Mouse (Mus musculus) gastrocnemius, postnatal 14 days (tissue): ENCODE measurements around the gene Vat1. TPM values are rescaled to one million over a fixed set of nuclear protein-coding genes. Genes with fewer than 3 reads are reported as not detected.
"Not testable (repeated sequence)": the region's sequence is repeated elsewhere in the genome, so short reads cannot be mapped to it uniquely, and the experiment has no call there.

Experiments used
- DNase-seq: peaks from one replicate; pipeline ENCODE4 v3.0.0; 2021; ENCODE audit warnings: mixed read lengths
- intact Hi-C: fragments of 180-260 bp; cut with DNase I; formaldehyde crosslinking; loops from one replicate; pipeline ENCODE4 v1.15.1; 2025; ENCODE audit warnings: low total_unique reads
- total RNA-seq, 2 experiments: library from RNA; stranded (reverse); gene quantifications; 2 replicates each; pipeline ENCODE4 v1.2.3; 2021

Vat1 gene
- total RNA-seq, 2 experiments from 2014 or later, result 27.1 to 33.6 TPM

DNA sequence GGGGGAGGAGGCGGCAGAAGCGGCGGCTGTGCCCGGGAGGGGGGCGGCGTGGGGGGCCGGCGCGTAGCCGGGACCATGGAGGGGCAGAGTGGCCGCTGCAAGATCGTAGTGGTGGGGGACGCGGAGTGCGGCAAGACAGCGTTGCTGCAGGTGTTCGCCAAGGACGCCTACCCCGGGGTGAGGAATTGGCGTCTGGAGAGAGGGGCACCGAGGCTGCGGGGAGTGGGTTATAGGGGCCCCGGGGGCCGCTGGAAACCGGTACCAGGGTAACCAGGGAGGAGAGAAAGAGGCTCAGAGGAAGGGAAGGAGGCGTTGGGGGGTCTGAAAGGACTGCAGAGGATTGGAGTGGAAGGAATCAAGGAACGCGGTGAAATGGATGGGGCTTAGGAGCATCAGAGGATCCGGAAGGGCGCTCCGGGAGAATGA, 2.2 kb upstream of the Vat1 start:
- no peak for DNase-seq
- intact Hi-C loops, result no loop called here

GRCm38 (mm10) chr11:101467477-101468262, 1.6 kb upstream of the Vat1 start:
- peak; percentile 64 for DNase-seq
- intact Hi-C loops, result no loop called here

GRCm38 (mm10) chr11:101466552-101466950, 521 bp upstream of the Vat1 start:
- intact Hi-C loops, DNase-seq: not testable (repeated sequence)

DNA sequence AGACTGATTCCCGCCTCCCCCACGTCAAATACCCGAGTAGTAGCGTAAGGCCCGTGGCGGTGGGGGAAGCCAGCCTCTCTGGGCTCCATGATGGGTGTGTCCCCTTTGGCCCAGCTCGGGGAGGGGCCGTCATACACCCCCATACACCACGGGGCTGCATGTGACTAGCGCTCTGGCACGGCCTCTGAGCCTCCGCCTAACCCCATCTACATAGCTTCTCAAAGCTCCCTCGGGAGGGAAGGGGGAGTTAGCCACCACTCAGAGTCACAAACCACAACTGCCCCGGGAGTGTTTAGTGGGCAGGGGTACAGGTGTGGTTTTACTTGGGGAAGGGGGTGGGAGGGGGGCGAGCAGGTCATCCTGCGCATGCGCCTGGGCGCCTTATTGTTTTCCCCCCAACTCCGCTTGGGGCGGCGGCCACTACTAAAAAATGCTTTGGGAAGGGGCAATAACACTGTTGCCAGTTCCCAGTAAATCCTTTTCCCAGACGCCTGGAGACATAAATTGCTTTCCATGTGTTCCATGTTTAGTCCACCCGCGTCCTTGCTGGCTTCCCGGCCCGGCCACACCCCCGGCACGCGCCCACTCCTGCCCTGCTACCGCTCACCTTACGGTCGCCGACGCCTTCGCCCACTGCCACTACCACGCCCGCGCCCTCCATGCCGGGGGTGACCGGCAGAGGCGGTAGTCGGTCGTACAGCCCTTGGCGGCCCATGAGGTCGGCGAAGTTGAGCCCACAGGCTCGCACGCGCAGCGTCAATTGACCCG, 745 bp downstream of the Vat1 start:
- intact Hi-C loops, result no loop called here
- DNase-seq, result peak; percentile 85

- intact Hi-C loops, result no loop called here
Measured at GRCm38 (mm10) chr11:101464211-101465100, 1.6 kb downstream of the Vat1 start, which contains the start of gene Rnd2. Gene Rnd2, plus strand, starts transcription at chr11:101464999.

DNA sequence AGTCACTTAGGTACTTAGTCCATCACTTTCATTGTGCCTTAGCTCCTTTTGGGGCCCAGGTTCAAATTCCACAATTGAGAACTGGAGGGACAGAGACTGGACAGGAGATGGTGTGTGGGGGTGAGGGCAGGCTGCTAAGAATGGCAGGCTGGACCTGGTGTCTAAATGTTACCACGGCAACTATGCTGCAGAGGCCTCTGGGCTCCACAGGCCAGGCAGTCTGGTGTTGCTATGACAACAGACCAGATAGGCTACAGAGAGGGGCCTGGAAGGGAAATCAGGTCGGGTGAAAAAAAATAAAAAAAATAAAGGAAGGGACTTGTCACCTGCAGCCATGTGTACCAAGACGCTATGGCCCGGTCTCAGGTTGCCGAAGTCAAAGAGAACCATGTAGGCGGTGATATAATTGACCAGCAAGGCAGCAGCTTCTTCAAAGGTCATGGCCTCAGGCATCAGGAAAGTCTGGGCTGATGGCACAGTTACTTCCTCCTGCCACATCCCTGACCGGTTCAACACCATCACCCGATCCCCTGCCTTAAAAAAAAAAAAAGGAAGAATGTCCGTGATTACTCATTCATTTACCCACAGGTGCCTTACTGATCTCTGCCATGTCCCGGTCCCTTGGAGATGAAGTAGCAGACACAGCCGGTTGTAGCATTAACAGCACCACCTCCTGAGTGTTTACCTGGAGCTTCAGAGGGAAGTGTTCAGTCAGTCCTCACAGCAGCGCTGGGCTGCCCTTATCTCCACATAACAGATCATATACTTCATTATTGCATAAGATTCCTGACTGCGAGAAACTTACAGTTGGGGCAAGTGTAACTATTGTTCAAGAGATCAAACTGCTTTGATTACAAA, 3.2 kb downstream of the Vat1 start:
- DNase-seq, result no peak
- intact Hi-C loops, result no loop called here

More at GRCm38 (mm10) chr11:101464211-101465100, 1.6 kb downstream of the Vat1 start, which contains the start of gene Rnd2:
- peak; percentile 21 for DNase-seq

GRCm38 (mm10) chr11:101462141-101462540, 3.9 kb downstream of the Vat1 start:
- intact Hi-C loops, result no loop called here
- no peak for DNase-seq

- DNase-seq, result no peak
- intact Hi-C loops, result no loop called here
Measured at GRCm38 (mm10) chr11:101460321-101460720, 5.7 kb downstream of the Vat1 start.

DNA sequence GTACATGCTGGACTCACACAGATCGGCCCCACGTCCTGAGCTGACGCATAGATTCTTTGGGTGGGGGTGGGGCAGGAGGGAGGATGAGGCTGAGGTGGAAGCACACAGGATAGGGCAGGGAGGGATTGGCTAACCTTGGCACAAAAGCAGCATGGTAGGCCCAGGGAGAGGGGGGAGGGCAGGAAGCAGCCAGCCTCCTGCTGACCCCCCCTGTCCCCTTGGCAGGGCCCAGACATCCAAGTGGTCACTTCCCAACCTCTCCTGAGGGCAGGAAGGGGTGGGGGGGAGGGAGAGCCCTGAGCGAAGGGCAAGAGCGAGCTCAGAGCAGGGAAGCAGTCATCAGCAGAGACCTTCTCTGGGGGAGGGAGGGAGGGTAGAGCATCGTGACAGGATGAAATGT, 6.3 kb downstream of the Vat1 start:
- intact Hi-C loops, result loop anchor here (10.0 kb wide), 1 partner anchor 1535 kb away; no protein-coding TSS in a partner anchor
- no peak for DNase-seq

DNA sequence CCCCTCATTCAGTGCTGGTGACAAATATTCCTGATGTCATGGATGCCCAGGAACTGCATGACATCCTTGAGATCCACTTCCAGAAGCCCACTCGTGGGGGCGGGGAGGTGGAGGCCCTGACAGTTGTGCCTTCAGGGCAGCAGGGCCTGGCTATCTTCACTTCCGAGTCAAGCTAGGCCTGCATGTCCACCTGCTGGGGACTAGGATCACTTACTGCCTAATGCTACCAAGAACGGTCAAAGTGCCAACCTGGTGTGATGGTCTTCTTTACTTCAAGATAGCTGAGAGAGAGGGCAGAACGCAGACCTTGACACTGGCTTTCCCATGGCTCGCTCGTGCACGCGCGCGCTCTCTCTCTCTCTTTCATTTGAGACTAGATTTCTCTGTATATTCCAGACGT, 7.8 kb downstream of the Vat1 start:
- no peak for DNase-seq
- intact Hi-C loops, result loop anchor here (10.0 kb wide), 1 partner anchor 1537 kb away; no protein-coding TSS in a partner anchor

- intact Hi-C loops, result loop anchor here (10.0 kb wide), 1 partner anchor 1537 kb away; no protein-coding TSS in a partner anchor
- DNase-seq, result no peak
Measured at GRCm38 (mm10) chr11:101457631-101458030, 8.4 kb downstream of the Vat1 start.

DNA sequence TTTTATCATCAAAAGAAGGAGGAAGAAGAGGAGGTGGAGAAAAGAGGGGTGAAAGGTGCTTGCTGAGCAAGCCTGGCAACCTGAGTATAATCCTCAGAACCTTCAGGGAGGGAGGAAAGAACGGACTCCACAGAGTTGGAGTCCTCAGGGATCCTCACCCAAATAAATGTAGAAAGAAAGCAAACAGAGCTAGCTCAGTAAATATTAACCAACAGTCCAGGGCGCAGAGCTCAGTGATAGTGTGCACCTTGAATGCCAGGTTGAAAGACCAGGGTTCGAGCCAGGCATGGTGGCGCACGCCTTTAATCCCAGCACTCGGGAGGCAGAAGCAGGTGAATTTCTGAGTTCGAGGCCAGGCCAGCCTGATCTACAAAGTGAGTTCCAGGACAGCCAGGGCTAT, 10.4 kb downstream of the Vat1 start:
- intact Hi-C loops, result loop anchor here (10.0 kb wide), 1 partner anchor 1539 kb away; no protein-coding TSS in a partner anchor
- DNase-seq, result no peak

DNA sequence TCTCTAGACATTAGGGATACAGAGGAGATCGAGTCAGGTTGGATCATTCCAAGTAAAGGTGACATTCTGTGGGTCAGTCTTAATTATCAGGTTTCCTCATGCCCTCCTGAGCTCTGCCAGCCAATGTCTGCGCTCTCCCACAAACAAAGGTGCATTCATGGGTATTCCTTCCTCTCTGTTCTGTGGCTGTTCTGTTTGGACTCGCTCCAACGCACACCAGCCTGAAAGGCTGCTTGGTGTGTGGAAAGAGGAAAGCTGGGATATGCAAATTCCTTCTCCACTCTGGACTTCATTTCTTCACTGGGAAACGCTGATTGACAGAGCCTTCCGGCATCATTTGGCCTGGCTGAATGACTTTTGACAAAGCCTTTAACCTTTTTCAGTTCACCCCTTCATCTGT, 11.3 kb downstream of the Vat1 start:
- intact Hi-C loops, result loop anchor here (10.0 kb wide), 1 partner anchor 1540 kb away; no protein-coding TSS in a partner anchor
- DNase-seq, result no peak

GRCm38 (mm10) chr11:101452093-101452774, 13.8 kb downstream of the Vat1 start:
- intact Hi-C loops, result loop anchor here (10.0 kb wide), 1 partner anchor 1543 kb away; no protein-coding TSS in a partner anchor
- DNase-seq, result no peak

DNA sequence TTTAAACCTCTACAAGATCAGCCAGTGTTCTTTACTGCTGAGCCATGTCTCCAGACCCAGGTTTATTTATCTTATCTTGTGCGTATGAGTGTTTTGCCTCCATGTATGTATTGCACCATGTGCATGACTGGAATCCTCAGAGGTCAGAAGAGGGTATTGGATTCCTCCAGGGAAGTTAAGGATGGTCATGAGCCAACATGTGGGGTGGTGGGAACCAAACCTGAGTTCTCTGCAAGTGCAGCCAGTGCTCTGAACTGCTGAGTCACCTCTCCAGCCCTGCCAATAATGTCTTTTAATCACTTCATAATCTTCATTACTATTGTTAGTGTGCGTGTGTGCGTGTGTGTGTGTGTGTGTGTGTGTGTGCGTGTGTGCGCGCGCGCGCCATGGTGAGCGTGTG, 14.5 kb downstream of the Vat1 start:
- DNase-seq, result no peak
- intact Hi-C loops, result loop anchor here (10.0 kb wide), 1 partner anchor 1543 kb away; no protein-coding TSS in a partner anchor

DNA sequence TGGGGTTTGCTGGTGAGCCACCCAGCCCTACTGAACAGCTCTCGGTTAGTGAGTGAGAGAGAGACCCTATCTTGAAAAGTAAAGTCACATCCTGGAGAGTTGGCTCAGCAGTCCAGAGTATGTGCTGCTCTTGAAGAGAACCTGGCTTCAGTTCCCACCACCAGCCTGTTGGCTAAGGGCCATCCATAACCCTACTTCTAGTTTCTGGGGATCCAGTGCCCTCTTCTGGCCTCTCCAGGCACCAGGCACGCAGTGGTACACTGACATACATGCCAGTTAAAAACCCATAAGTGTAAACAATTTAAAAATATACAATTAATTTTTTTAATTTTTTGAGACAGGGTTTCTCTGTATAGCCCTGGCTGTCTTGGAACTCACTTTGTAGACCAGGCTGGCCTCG, 15.6 kb downstream of the Vat1 start:
- intact Hi-C loops, result loop anchor here (10.0 kb wide), 1 partner anchor 1544 kb away; no protein-coding TSS in a partner anchor
- DNase-seq, result no peak

GRCm38 (mm10) chr11:101449596-101449995, 16.4 kb downstream of the Vat1 start:
- DNase-seq, intact Hi-C loops: not testable (repeated sequence)

GRCm38 (mm10) chr11:101448899-101449298, 17.1 kb downstream of the Vat1 start:
- intact Hi-C loops, result no loop called here
- no peak for DNase-seq
